Mouse (Mus musculus) hindbrain, embryonic 10.5 days (tissue): ENCODE measurements around the gene Olfr655. TPM values are rescaled to one million over a fixed set of nuclear protein-coding genes. Genes with fewer than 3 reads are reported as not detected.

Experiments
- DNase-seq: peaks from one replicate; pipeline ENCODE4 v3.0.0-alpha.2; 2017; ENCODE audit warnings: low spot score
- H3K27ac ChIP-seq: fragments of 300-500 bp; sonication (generic); 2 replicates; pipeline ENCODE4 v1.5.1; 2016; ENCODE audit warnings: mild to moderate bottlenecking, moderate library complexity
- H3K27me3 ChIP-seq: fragments of 300-500 bp; sonication (generic); 2 replicates; pipeline ENCODE4 v1.6.1; 2016; ENCODE audit warnings: mild to moderate bottlenecking; ENCODE audit not compliant: poor library complexity, insufficient read depth, severe bottlenecking
- H3K36me3 ChIP-seq: fragments of 300-500 bp; sonication (generic); 2 replicates; pipeline ENCODE4 v1.6.1; 2016; ENCODE audit warnings: mild to moderate bottlenecking, moderate library complexity
- H3K4me1 ChIP-seq: fragments of 300-500 bp; sonication (generic); replicated peaks from 2 replicates; pipeline ENCODE4 v1.6.1; 2016; ENCODE audit warnings: mild to moderate bottlenecking
- H3K4me3 ChIP-seq: fragments of 300-500 bp; sonication (generic); 2 replicates; pipeline ENCODE4 v1.5.1; 2016; ENCODE audit warnings: mild to moderate bottlenecking, moderate library complexity
- H3K9me3 ChIP-seq: fragments of 300-500 bp; sonication (generic); 2 replicates; pipeline ENCODE4 v1.6.1; 2016; ENCODE audit warnings: mild to moderate bottlenecking, moderate library complexity
- WGBS: fragments of 180-500 bp; shearing (Covaris S2); methylation state at CpG from one replicate; pipeline ENCODE4 v1.1.7; 2016; 5-methylcytosine and 5-hydroxymethylcytosine counted together
- polyA plus RNA-seq: library from polyadenylated mRNA; unstranded; fragments of >200 nt; fragmentation: Nextera tagmentation; extraction: Ambion mirVana; gene quantifications from 2 replicates; pipeline ENCODE4 v1.2.1, GENCODE M21; 2016

Gene Olfr655
- polyA plus RNA-seq, 1 experiment from 2014 or later, result not detected

DNA sequence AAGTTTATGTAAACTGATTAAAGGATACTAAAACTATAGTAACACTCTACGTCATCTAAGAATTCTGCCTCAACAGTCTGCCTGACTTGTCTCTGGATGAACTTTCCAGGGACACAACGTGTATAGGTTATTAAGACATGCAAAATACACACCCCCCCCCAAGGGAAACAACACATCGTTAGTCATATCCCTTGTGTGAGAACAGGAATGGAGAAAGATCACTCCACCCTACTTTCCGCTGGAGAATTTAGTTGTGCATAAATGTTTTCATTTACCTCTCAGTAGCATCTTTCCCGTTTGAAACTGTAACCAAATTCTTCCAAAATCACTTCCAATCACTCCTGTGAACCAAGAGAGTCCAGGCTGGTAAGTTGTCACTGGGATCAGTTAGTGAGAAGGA, 51.7 kb downstream of the Olfr655 start, which contains the start of gene Olfr651:
Gene Olfr651, plus strand, starts transcription at position 301 of the 400 bp plus-strand sequence.
- no peak within 1 kb of the TSS for H3K4me3 ChIP-seq
- 79% methylated on average over 5 of the region's 5 CpGs for WGBS
- H3K4me1 ChIP-seq, result no peaks in the 10 kb centered on the region
- H3K27me3 ChIP-seq, result no peaks in the 10 kb centered on the region
- H3K9me3 ChIP-seq, result 0 out of 2 replicates have a peak, but pooled peaks cover 6% of the 10 kb centered on the region
- H3K36me3 ChIP-seq, result no peaks in the 10 kb centered on the region
- no peak for DNase-seq
- H3K27ac ChIP-seq, result no peak within 1 kb of the TSS

Other genes with a start within 250 kb of the Olfr655 start
- gene Trim12c, start 248.4 kb downstream of the Olfr655 start, polyA plus RNA-seq, result 0.51 and 0.67 TPM in 2 replicates
- not detected in 2 replicates for gene Trim30b, start 231.9 kb downstream of the Olfr655 start, polyA plus RNA-seq
- gene Trim30c, start 200.9 kb downstream of the Olfr655 start, polyA plus RNA-seq, result 0.12 TPM in 1 of 2 replicates, not detected in the other
- 0.26 and 0.56 TPM in 2 replicates for gene Trim30a, start 136.6 kb downstream of the Olfr655 start, polyA plus RNA-seq
- gene Trim30d, start 93.9 kb downstream of the Olfr655 start, polyA plus RNA-seq, result 0.38 TPM in 1 of 2 replicates, not detected in the other
- not detected in 2 replicates for gene Olfr651, start 51.6 kb downstream of the Olfr655 start, polyA plus RNA-seq
- not detected in 2 replicates for gene Olfr652, start 40.9 kb downstream of the Olfr655 start, polyA plus RNA-seq
- gene Olfr653, start 24.5 kb downstream of the Olfr655 start, polyA plus RNA-seq, result not detected in 2 replicates
- not detected in 2 replicates for gene Olfr654, start 14.8 kb downstream of the Olfr655 start, polyA plus RNA-seq
- not detected in 2 replicates for gene Olfr656, start 12.2 kb upstream of the Olfr655 start, polyA plus RNA-seq
- gene Olfr657, start 23.0 kb upstream of the Olfr655 start, polyA plus RNA-seq, result not detected in 2 replicates
- 0.08 TPM in 1 of 2 replicates, not detected in the other for gene Olfr658, start 45.5 kb upstream of the Olfr655 start, polyA plus RNA-seq
- gene Olfr659, start 65.0 kb upstream of the Olfr655 start, polyA plus RNA-seq, result not detected in 2 replicates
- not detected in 2 replicates for gene Olfr661, start 84.7 kb upstream of the Olfr655 start, polyA plus RNA-seq
- gene Usp17le, start 175.7 kb upstream of the Olfr655 start, polyA plus RNA-seq, result not detected in 2 replicates
- not detected in 2 replicates for gene Usp17lb, start 240.8 kb upstream of the Olfr655 start, polyA plus RNA-seq